Mouse (Mus musculus): Measurements from ENCODE around the gene Faf2.

Gene Faf2

DNA sequence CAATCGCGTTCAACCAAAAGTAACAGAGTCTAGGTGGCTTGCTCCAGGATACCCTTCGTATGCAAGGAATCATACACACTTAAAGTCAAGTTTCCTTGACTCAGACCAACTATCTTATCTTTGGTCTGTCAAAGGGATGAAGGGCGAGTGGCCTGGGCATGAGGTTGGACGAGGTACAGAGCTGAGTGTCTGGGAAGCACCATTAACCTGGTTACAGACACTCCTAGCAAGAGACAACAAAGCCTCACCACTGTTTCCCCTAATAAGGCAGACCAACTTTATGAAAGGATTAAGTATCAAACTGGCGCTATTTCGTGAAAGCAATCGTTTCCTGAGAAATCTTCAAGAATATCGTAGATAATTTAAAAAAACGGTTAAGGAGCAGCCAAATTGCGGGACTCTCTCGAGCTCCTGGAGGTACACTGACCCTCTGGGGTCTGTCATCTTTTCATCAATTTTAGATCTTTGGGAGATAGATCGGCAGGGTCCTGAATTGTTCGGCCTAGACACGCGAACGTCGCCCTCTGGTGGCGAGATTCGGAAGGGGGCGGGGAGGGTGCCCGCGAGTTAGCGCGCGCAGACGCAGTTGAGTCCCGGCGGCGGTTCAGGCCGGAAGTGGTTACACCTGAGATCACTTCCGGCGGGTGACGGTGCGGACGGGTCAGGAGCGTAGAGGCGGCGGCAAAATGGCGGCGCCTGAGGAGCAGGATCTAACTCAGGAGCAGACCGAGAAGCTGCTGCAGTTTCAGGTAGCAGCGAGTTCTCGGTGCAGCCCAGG is at the start of gene Faf2:
Faf2 (plus strand) TSS at position 630 of the 778 bp plus-strand sequence.
- peak; percentile 99 for DNase-seq (ENCODE audit: low read depth)

DNA sequence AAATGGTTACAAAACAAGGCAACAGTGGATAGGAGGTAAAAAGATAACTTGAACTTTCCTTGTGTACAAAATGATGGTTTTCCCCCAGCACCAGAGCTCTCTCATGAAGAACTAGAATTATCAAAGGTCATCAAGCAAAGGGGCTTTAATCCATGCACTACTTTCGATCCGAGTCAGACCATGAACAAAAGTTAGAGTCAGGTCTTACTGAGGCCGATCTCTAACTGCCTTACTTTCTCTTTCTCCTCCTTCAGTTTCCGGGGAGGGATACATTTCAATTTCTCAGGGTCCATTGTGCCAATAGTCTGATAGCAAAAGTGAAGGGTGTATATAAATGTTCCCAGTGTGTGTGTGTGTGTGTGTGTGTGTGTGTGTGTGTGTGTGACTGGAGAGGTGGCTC is 49.0 kb upstream of the Faf2 start:
- no peak for DNase-seq (ENCODE audit: low read depth)

DNA sequence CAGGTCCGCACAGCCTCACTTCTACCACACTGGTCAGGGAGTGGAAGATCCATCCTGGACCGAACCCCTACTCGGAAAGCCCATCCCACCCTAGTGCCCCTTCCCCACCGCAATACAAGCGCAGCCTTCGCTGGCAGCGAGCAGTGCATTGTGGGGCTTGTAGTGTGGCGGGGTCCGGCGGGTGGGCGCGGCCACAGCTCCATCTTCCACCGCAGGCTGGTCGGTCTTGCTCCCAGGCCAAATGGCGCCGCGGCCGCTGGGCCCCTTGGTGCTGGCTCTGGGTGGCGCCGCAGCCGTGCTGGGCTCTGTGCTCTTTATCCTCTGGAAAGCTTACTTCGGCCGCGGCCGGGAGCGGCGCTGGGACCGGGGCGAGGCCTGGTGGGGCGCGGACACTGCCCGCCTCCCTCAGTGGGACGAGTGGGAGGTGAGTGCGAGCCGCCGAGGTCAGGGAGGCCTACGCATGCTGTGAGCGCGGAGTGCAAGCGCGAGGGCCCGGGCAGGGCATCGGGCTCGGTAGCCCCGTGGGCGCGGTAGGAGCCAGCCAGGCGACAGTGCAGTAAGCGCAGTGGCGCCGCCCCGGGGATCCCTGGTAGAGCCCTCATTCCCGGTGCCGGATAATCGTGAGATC is 46.6 kb upstream of the Faf2 start, which contains the start of gene Arl10:
Arl10 (plus strand) TSS at position 162 of the 628 bp plus-strand sequence.
- peak; percentile 47 for DNase-seq (ENCODE audit: low read depth)

DNA sequence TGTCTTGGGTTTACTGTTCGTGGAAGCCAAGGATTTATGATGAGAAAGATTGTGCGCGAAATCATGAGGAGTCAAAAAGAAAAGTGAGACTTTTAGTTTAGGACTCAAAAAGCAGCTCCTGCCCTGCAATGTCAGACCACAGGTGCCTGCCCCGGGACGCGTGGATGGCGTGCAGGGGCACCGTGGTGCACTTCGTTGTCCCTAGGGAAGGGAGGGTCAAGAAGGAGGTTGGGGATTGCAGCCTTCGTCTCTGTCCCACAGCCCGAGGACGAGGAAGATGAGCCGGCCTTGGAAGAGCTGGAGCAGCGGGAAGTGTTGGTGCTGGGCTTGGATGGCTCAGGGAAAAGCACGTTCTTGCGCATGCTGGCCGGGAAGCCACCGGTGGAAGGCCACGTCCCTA is 46.1 kb upstream of the Faf2 start:
- DNase-seq (ENCODE audit: low read depth) = no peak

DNA sequence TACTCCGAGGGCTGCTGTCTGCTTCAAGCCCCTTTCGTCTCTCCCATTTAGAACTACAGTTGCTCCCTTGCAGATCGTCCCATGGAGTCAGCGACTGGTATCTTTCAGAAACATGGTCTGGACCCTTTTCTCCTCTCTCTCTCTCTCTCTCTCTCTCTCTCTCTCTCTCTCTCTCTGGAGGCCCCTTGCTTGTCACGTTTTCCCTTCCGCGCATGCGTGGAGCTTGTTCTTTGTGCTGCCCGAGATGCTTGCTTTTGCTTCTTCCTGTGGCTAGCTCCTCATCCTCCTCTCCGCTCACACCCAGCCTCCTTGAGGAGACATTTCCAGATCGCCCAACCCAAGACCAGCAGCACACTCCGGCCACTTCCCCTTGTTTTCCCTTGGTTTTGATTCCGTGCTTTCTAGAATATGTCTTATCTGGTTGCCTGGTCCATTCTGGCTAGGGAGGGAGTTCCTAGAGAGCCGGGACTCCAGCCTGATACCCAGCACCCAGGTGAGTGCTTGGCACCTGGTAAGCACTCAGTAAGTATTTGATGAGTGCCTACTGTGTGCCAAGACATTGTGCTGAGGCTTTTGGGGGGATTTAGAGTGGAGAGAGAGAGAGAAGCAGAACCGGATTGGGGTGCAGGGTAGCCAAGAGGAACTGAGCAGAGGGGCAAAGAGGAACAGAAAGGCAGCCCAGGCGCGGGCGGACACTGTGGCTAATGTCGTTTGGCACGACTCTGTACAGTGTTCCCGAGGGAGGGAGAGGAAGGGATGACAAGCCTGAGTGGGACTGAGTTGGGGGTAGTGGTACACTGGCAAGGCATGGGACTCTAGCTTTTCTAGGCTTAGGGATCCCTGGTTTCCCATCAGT is 43.7 kb upstream of the Faf2 start:
- DNase-seq (ENCODE audit: low read depth) = no peak

DNA sequence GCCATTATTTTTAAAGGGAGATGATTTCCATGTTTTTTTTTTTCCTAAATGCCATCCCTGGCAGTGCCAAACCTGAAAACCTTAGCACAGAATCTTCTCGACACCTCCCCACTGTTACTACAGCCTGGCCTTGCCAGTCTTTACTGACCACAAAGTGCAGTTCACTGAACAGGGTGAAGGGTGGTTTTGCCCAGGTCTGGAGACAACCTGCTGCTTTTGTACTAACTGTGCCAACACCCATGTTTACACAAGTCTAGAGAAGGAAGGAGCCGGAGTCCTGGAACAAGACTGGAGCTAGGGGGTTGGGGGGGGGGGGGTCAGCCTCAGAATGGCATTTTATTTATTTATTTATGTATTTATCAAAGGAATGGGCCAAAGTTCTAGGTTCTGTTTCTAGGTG is 40.2 kb upstream of the Faf2 start:
- DNase-seq (ENCODE audit: low read depth) = no peak

DNA sequence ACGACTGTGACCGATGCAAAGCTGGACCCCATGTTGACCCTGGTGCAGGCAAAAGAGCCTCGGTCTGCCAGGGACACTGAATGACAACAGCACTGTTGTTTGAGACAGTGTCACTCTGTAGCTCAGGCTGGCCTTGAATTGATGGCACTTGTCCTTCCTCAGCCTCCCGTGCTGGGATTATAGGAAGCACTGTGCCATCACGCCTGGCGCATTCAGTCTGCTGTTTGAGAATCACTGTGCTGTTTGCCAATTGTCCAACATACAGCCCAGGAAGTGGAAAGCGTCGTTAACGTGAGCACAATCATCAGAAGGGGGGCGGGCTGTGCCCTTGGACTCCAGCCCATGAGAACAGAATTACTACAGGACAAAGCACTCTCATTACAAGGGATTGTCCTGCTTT is 39.5 kb upstream of the Faf2 start:
- no peak for DNase-seq (ENCODE audit: low read depth)

DNA sequence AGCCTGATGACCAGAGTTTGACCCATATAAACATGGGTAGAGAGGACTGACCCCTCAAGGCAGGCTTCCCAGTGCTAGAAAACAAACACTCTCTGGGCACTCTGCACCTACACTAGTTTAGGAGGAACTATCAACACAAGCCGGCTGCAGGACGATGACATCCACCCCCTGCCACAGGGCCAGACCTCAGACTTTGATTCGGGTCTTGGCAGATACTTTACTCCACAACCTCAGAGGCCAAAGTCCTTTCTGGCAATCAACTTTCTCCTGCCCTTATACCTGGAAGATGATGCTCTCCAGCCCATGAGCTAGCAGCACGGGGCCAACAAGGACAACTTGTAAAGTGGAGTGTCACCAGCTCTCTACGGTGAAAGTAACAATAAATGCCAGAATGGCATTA is 38.7 kb upstream of the Faf2 start:
- DNase-seq (ENCODE audit: low read depth) = no peak

DNA sequence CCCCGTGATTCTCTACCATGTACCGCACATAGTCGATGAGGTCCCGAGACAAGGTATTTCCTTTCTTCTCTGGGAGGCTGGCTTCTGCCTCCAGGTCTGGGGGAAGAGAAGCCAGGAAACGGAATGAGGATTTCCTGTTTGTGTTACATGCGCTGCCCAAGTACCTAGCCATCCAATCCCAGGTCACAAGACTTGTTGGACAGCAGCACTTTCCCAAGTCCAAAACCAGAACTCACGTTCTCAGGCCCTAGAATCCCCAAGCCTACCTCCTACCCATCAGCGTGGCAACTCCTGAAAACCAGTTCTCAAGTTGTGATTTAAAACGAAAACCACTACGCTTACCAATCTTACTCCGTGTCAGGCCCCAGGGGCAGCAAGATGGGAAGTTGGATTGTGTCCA is 35.8 kb upstream of the Faf2 start:
- no peak for DNase-seq (ENCODE audit: low read depth)

DNA sequence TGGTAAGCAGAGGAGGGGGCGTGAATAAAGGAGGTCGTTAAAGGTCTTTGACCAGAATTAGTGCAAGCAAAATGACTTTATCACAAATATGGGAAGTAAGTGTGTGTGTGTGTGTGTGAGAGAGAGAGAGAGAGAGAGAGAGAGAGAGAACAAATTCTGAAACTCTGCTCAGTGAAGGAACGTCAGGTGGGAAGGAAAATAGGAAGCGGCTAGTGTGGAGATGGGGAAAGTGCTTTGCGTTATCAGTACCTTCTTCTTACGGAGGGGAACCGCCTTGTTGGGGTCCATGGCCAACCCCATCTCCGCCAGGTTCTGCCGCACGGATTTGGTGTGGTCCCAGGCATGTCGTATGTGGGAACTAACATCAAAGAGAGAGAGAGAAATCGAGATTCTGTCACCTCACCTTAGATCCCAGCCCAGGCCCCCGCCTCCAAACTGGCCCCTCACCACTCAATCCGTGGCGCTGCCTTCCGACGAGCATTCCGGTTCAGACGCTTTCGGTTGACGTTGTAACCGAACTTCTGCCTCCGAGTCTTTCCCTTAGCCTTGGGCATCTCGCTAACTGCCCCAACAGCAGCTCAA is 32.1 kb upstream of the Faf2 start:
- DNase-seq (ENCODE audit: low read depth) = no peak

DNA sequence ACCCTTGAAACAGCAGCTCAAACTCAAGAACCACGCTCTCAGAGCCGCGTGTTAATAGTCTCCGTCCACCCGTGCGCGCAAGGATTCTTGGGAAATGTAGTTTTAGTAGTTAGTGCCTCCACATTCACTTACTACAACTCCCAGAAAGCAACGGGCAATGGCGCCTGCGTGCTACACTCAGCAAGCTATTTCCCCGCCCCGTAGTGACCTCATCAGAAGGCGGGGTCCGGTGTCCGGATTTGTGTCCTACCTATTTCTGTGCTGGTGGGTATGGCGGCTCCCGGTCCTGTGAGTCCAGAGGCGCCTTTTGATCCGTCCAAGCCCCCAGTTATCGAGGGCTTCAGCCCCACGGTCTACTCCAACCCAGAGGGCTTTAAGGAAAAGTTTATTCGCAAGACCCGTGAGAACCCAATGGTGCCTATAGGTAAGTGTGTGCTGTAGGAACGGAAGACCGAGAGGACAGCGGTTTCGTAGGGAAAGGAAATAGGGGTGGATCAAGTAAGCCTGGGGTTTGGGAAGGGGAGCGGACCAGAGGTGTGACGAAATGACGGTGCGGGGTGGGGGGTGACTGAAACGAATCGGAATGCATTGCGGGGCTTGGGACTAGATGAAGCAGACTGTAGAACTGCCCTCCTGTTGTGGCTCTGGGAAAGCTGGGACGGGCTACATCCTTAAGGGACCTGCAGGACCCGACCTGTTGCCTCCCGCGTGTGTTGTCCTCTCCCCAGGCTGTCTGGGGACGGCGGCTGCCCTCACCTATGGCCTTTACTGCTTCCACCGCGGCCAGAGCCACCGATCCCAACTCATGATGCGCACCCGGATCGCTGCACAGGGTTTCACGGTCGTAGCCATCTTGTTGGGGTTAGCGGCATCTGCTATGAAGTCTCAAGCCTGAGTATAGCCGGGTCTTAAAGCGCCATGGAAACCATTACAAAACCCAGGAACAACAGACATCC is 31.3 kb upstream of the Faf2 start, which contains the start of the genes Nop16 and Higd2a:
Nop16 (minus strand) TSS at position 95 of the 956 bp plus-strand sequence.
Higd2a (plus strand) TSS at position 212 of the 956 bp plus-strand sequence.
- peak; percentile 98 for DNase-seq (ENCODE audit: low read depth)

DNA sequence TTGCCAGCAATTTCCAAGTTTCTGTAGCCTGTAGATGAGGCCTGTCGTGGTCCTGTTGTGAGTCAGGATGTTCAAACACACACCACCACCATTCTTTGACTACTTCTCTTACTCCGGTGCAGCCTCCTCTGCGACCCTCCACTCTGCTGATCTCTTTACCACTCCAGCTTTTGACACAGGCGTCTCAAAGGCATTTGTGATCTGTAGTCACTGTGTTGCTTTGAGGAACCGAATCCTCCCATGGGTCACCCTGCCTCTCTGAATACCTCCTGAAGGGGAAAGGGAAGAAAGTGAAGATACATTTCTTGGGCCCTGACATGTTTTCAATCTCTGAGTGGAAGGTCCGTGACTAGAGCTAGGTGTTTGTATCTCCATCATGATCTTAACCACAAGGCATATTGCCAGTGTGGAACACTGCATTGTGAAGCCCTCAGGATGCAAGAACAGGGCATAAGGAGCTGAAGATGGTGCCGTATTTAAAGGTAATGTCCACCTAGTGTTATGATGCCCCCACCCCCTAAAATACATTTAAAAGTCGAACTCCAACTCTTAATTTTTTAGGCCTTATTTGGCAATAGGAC is 29.7 kb upstream of the Faf2 start:
- DNase-seq (ENCODE audit: low read depth) = no peak

DNA sequence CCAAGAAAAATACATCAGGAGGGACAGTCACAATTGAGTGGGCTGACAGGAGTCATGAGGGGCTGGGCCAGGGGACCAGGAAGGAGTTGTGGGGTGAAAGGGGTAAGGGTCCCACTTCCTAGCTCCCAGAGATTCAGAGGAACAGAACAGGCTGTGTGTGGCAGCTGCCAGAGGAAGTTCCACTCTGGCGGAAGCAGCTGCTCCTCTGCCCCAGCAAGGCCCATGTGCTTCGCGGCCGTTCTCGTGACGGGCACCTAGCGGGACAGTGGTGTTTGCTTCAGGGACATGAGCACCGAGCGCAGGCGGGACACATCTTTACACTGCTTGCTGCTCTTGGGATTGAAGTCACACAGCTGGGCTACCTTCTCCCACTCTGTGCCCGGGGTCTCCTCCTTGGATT is 28.0 kb upstream of the Faf2 start:
- no peak for DNase-seq (ENCODE audit: low read depth)

DNA sequence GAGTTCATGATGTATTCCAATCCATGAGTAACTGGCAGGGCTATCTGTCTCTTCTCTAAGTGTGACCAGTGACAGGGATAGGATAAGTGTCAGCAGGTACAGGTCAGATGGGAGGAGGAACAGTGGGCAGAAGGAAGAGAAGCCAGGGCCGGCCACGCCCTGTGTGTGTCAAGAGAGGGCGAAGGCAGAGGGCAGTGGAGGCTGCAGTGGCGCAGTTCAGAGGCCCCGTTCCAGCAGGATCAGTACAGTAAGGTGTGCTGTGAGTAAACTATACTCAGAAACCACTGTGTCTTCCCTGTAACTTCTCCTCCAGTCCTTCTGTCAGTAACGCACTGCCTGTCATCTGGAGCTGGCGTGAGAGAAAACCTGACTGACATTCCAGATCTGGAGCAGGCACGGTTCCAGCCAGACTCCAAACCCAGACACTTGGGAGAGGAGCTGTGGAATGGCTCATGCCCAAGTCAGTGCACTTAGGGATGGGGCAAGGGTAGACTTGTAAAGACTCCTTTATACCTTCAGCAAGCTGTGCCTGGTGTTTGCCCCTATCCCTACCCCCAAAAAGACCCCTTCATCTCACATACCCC is 25.4 kb upstream of the Faf2 start:
- no peak for DNase-seq (ENCODE audit: low read depth)

DNA sequence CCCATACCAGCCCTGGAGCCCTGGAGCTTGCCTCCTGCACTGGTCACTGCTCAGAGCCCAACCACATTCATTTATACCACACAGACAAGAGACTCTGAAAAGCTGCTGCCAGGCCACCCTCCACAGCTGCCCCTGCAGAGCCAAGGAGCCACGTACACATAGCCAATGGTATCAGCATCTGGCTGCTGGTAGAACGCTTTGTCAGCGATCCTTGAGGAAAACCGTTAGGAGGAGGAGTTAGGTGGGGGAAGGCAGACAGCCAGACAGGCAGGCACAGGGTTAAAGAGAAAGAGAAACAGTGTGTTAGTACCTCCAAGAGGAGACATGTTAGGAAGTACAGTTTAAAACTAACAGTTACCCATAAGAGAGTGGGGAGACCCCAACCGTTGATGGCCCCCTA is 24.7 kb upstream of the Faf2 start:
- DNase-seq (ENCODE audit: low read depth) = no peak

DNA sequence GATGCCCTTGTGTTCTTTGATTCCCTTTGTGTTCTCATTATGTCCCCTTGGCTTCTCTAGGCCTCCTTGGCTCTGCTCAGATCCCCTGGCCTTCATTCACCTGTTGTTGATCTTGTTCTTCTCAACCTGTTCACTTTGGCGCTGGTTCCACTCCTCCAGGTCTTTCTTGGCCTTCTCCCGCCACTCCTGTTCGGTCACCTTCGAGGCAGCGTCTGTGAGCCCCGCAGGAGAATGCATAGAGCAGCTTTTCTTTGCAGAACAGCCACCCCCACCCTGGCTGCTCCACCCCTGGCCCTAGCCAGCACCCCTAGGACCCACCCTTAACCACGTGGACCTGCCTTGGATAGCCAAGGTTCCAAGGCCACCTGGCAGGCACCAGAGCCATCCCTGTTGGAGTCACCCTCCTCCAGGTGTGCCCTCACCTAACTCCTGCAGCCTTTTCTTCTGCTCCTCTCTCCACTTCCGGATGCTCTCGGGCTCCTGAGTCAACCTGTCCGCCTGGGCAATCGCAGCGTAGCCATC is 22.9 kb upstream of the Faf2 start:
- no peak for DNase-seq (ENCODE audit: low read depth)

DNA sequence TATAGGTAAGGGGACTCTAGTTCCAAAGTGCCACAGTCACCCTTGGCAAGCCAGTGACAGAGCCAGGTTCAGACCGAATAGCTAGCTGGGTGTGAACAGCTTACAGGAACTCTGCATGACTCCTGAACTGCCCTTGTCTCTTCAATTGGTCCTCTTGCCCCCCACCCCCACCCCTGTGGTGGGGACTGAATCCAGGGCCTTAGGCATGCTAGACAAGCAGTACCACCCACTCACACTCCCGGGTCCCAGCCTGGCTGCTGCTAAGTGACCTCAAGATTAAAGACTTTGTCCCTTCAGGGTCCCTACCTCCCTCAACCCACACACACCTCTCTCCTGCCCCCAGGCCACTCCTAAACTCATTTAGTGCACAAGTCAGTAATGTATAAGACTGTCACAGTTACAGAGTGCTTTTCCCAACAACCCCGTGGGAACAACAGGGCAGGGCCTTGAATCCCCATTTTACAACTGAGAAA is 18.9 kb upstream of the Faf2 start:
- no peak for DNase-seq (ENCODE audit: low read depth)

DNA sequence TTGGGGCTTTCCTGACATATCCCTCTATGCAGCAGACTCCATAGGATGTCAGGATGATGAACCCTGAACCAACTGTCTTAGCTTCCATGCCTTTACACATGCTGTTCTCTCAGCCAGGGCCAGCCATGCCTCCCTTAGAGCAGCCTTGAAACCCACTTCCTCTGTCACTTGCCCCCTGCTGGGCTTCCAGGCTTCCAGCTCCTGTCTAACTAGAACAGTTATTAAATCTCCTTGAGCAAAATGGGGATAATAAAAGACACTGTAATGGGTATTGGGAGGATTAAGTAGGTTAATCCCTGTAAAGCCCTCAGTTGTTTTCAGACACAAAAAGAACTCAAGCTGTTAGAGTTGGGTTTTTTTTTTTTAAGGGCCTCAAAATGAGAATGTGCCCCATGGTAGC is 18.1 kb upstream of the Faf2 start:
- DNase-seq (ENCODE audit: low read depth) = no peak

DNA sequence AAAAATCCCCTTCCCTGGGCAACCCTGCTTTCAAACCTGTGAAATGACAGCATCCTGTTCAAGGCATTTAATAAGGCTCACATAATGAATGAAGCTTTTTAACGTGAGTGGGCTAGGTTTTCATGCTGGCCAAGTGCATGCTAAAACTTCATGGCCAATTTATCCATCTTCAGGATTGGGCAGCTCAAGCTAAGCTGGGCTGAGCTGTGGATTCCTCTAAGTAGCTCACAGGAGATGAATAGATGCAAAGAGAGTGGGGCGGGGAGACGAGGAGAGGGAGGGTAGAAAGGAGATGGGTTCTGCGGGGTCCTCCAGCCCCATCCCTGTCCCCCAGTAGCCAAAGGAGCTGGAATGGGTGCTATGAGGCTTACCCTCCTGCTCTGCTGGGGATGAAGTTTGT is 17.4 kb upstream of the Faf2 start:
- no peak for DNase-seq (ENCODE audit: low read depth)

DNA sequence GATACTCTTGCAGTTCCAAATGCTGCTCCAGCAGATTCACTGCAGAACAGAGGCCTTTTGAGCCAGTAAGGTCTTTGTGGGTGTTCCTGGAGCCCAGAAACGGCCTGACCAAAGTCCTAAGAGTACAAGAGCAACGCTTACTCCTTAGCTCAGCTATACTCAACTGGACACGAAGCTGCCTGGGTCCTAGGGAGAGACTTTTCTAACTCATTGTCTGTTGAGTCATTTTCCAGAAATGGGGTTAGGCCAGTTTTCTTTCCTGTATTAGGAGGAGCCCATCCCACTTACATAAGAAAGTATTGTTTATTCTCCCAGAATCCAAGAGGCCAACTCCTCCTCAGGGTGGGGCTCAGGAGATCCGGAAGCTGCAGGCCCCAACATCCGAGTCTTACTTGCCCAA is 16.2 kb upstream of the Faf2 start:
- DNase-seq (ENCODE audit: low read depth) = no peak

Measured in naive thymus-derived CD4-positive, alpha-beta T cell, adult 2 months (primary cell).